Mouse (Mus musculus) embryonic facial prominence, embryonic 12.5 days (tissue): ENCODE measurements around the gene Plxnb1. TPM values are rescaled to one million over a fixed set of nuclear protein-coding genes. Genes with fewer than 3 reads are reported as not detected.

Experiments used
- ATAC-seq: fragments of 200-750 bp; cut with Nextera tagmentation; 2 replicates; pipeline ENCODE4 v1.8.0; 2017; ENCODE audit not compliant: insufficient number of reproducible peaks, insufficient read depth, low FRiP score, low TSS enrichment
- H3K27ac ChIP-seq: fragments of 300-500 bp; sonication (generic); 2 replicates; pipeline ENCODE4 v1.5.1; 2016; ENCODE audit warnings: mild to moderate bottlenecking
- H3K27me3 ChIP-seq: fragments of 300-500 bp; sonication (generic); 2 replicates; pipeline ENCODE4 v1.6.1; 2016; ENCODE audit warnings: mild to moderate bottlenecking, moderate library complexity
- H3K36me3 ChIP-seq: fragments of 300-500 bp; sonication (generic); 2 replicates; pipeline ENCODE4 v1.6.1; 2016; ENCODE audit warnings: mild to moderate bottlenecking
- H3K4me1 ChIP-seq: fragments of 300-500 bp; sonication (generic); 2 replicates; pipeline ENCODE4 v1.6.1; 2016
- H3K4me2 ChIP-seq: fragments of 300-500 bp; sonication (generic); replicated peaks from 2 replicates; pipeline ENCODE4 v1.6.1; 2016; ENCODE audit warnings: mild to moderate bottlenecking, moderate library complexity
- H3K4me3 ChIP-seq: fragments of 300-500 bp; sonication (generic); 2 replicates; pipeline ENCODE4 v1.5.1; 2016; ENCODE audit warnings: mild to moderate bottlenecking
- H3K9ac ChIP-seq: fragments of 300-500 bp; sonication (generic); 2 replicates; pipeline ENCODE4 v1.6.1; 2016; ENCODE audit warnings: mild to moderate bottlenecking, moderate library complexity
- H3K9me3 ChIP-seq: fragments of 300-500 bp; sonication (generic); 2 replicates; pipeline ENCODE4 v1.6.1; 2016; ENCODE audit warnings: mild to moderate bottlenecking, moderate library complexity
- WGBS: fragments of 180-500 bp; shearing (Covaris S2); methylation state at CpG from one replicate; pipeline ENCODE4 v1.1.7; 2016; 5-methylcytosine and 5-hydroxymethylcytosine counted together
- polyA plus RNA-seq: library from polyadenylated mRNA; unstranded; fragments of >200 nt; fragmentation: Nextera tagmentation; extraction: Ambion mirVana; gene quantifications from 2 replicates; pipeline ENCODE4 v1.2.1, GENCODE M21; 2016

The Plxnb1 gene
- polyA plus RNA-seq, 1 experiment from 2014 or later, result 18.3 TPM

- no peak for ATAC-seq
- Histone ChIP-seq H3K9me3 (no peaks in the 10 kb centered on the region), H3K27me3 (no peaks in the 10 kb centered on the region), H3K36me3 (peaks cover 49% of the 10 kb centered on the region), H3K9ac (no peak overlapping the region), H3K4me2 (peak overlapping the region; percentile 42), H3K4me1 (peaks cover 22% of the 10 kb centered on the region), H3K27ac (peak overlapping the region; percentile 84), H3K4me3 (peak overlapping the region; percentile 22)
- 90% methylated on average over 12 of the region's 12 CpGs for WGBS
Measured at GRCm38 (mm10) chr9:109055271-109056030, 39.7 kb upstream of the Plxnb1 start.

- Histone ChIP-seq H3K27me3 (no peaks in the 10 kb centered on the region), H3K4me3 (no peak overlapping the region), H3K9me3 (no peaks in the 10 kb centered on the region), H3K27ac (no peak overlapping the region), H3K4me1 (peaks cover 22% of the 10 kb centered on the region), H3K9ac (no peak overlapping the region), H3K36me3 (peaks cover 55% of the 10 kb centered on the region), H3K4me2 (no peak overlapping the region)
- WGBS, result 93% methylated on average over 17 of the region's 17 CpGs
- ATAC-seq, result no peak
Measured at GRCm38 (mm10) chr9:109056081-109056690, 39.0 kb upstream of the Plxnb1 start.

GRCm38 (mm10) chr9:109056916-109057315 lies 38.3 kb upstream of the Plxnb1 start:
- 84% methylated on average over 4 of the region's 4 CpGs for WGBS
- Histone ChIP-seq H3K4me1 (peaks cover 22% of the 10 kb centered on the region), H3K4me3 (no peak overlapping the region), H3K4me2 (no peak overlapping the region), H3K9ac (no peak overlapping the region), H3K27ac (no peak overlapping the region), H3K9me3 (no peaks in the 10 kb centered on the region), H3K36me3 (peaks cover 58% of the 10 kb centered on the region), H3K27me3 (no peaks in the 10 kb centered on the region)
- ATAC-seq, result no peak

- H3K4me3 ChIP-seq, result no peak overlapping the region
- no peak overlapping the region for H3K27ac ChIP-seq
- no peak for ATAC-seq
- H3K4me1 ChIP-seq, result peaks cover 22% of the 10 kb centered on the region
- no peaks in the 10 kb centered on the region for H3K9me3 ChIP-seq
- WGBS, result 97% methylated on average over 5 of the region's 5 CpGs
- H3K4me2 ChIP-seq, result no peak overlapping the region
- no peaks in the 10 kb centered on the region for H3K27me3 ChIP-seq
- no peak overlapping the region for H3K9ac ChIP-seq
- peaks cover 56% of the 10 kb centered on the region for H3K36me3 ChIP-seq
Measured at GRCm38 (mm10) chr9:109057543-109057942, 37.6 kb upstream of the Plxnb1 start.

- peak overlapping the region; percentile 49; the same call in 1 of the 2 replicates for H3K4me2 ChIP-seq
Measured at GRCm38 (mm10) chr9:109058006-109058765, 37.0 kb upstream of the Plxnb1 start.

GRCm38 (mm10) chr9:109059136-109059903 lies 35.9 kb upstream of the Plxnb1 start, which contains the start of gene Trex1:
TSS of gene Trex1 (minus strand) at chr9:109059734.
- Histone ChIP-seq H3K36me3 (peaks cover 66% of the 10 kb centered on the region), H3K27ac (peak within 1 kb of the TSS; percentile 85), H3K4me3 (peak within 1 kb of the TSS; percentile 33), H3K27me3 (no peaks in the 10 kb centered on the region), H3K9me3 (no peaks in the 10 kb centered on the region), H3K4me1 (peaks cover 21% of the 10 kb centered on the region), H3K9ac (peak within 1 kb of the TSS; percentile 51), H3K4me2 (peak within 1 kb of the TSS; percentile 49)
- ATAC-seq, result peak; percentile 78
- 18% methylated on average over 15 of the region's 15 CpGs for WGBS

More at GRCm38 (mm10) chr9:109058006-109058765, 37.0 kb upstream of the Plxnb1 start:
- no peak overlapping the region for H3K4me3 ChIP-seq
- no peak for ATAC-seq
- peaks cover 58% of the 10 kb centered on the region for H3K36me3 ChIP-seq
- no peaks in the 10 kb centered on the region for H3K27me3 ChIP-seq
- H3K9ac ChIP-seq, result peak overlapping the region; percentile 51; the same call in 1 of the 2 replicates
- peaks cover 22% of the 10 kb centered on the region for H3K4me1 ChIP-seq
- no peaks in the 10 kb centered on the region for H3K9me3 ChIP-seq
- WGBS, result 88% methylated on average over 19 of the region's 19 CpGs
- H3K27ac ChIP-seq, result peak overlapping the region; percentile 85

- Histone ChIP-seq H3K9me3 (no peaks in the 10 kb centered on the region), H3K36me3 (peaks cover 76% of the 10 kb centered on the region), H3K9ac (no peak overlapping the region), H3K27ac (no peak overlapping the region), H3K4me2 (no peak overlapping the region), H3K4me1 (peaks cover 12% of the 10 kb centered on the region), H3K4me3 (no peak overlapping the region), H3K27me3 (no peaks in the 10 kb centered on the region)
- WGBS, result 88% methylated on average over 16 of the region's 16 CpGs
- ATAC-seq, result no peak
Measured at GRCm38 (mm10) chr9:109060184-109060897, 34.8 kb upstream of the Plxnb1 start.

GRCm38 (mm10) chr9:109060898-109061295 lies 34.3 kb upstream of the Plxnb1 start:
- no peaks in the 10 kb centered on the region for H3K9me3 ChIP-seq
- H3K4me2 ChIP-seq, result no peak overlapping the region
- peaks cover 81% of the 10 kb centered on the region for H3K36me3 ChIP-seq
- 94% methylated on average over 5 of the region's 5 CpGs for WGBS
- no peak overlapping the region for H3K9ac ChIP-seq
- H3K27ac ChIP-seq, result no peak overlapping the region
- H3K4me1 ChIP-seq, result peaks cover 10% of the 10 kb centered on the region
- no peak overlapping the region for H3K4me3 ChIP-seq
- no peaks in the 10 kb centered on the region for H3K27me3 ChIP-seq
- ATAC-seq, result no peak

GRCm38 (mm10) chr9:109068095-109068735 lies 27.0 kb upstream of the Plxnb1 start:
- WGBS, result 93% methylated on average over 3 of the region's 3 CpGs
- no peak overlapping the region for H3K4me2 ChIP-seq
- H3K4me1 ChIP-seq, result peaks cover 7% of the 10 kb centered on the region
- H3K36me3 ChIP-seq, result peaks cover 77% of the 10 kb centered on the region
- H3K4me3 ChIP-seq, result no peak overlapping the region
- H3K9ac ChIP-seq, result no peak overlapping the region
- ATAC-seq, result no peak
- H3K27me3 ChIP-seq, result no peaks in the 10 kb centered on the region
- no peak overlapping the region for H3K27ac ChIP-seq
- no peaks in the 10 kb centered on the region for H3K9me3 ChIP-seq
